Mouse (Mus musculus) small intestine, adult 2 months (tissue): Measurements from ENCODE around the gene Igsf21. TPM values are rescaled to one million over a fixed set of nuclear protein-coding genes. Genes with fewer than 3 reads are reported as not detected.

Experiments
- H3K27ac ChIP-seq: fragments of 200-500 bp; 2 replicates; pipeline ENCODE4 v1.5.1; 2012; ENCODE audit warnings: low read depth, low read length, control low read depth, inconsistent platforms; ENCODE audit not compliant: insufficient read depth
- H3K27me3 ChIP-seq: fragments of 200-500 bp; 2 replicates; pipeline ENCODE4 v1.6.1; 2012; ENCODE audit warnings: mild to moderate bottlenecking, moderate library complexity, low read length, inconsistent platforms; ENCODE audit not compliant: control insufficient read depth, insufficient read depth
- H3K36me3 ChIP-seq: fragments of 200-500 bp; 2 replicates; pipeline ENCODE4 v1.6.1; 2012; ENCODE audit warnings: mild to moderate bottlenecking, low read length, control low read depth, inconsistent platforms; ENCODE audit not compliant: control insufficient read depth, insufficient read depth
- H3K4me1 ChIP-seq: fragments of 200-500 bp; 2 replicates; pipeline ENCODE4 v1.6.1; 2012; ENCODE audit warnings: low read length, inconsistent platforms, mixed read lengths; ENCODE audit not compliant: control insufficient read depth, insufficient read depth, insufficient read length
- H3K4me3 ChIP-seq: fragments of 200-500 bp; 2 replicates; pipeline ENCODE4 v1.5.1; 2012; ENCODE audit warnings: low read depth, mild to moderate bottlenecking, control low read depth, inconsistent platforms, low read length, moderate library complexity
- CTCF ChIP-seq: fragments of 200-500 bp; IDR thresholded peaks from 2 replicates; pipeline ENCODE4 v1.5.1; 2012; ENCODE audit warnings: low read depth, mild to moderate bottlenecking, control low read depth, inconsistent platforms, low read length, moderate library complexity, mixed read lengths; ENCODE audit not compliant: insufficient replicate concordance, insufficient read length; ENCODE audit errors: extremely low read depth
- POLR2A ChIP-seq: fragments of 200-500 bp; IDR thresholded peaks from 2 replicates; pipeline ENCODE4 v1.6.1; 2012; ENCODE audit warnings: low read depth, mild to moderate bottlenecking, control low read depth, inconsistent platforms, low read length, moderate library complexity
- WGBS: fragments of 180-500 bp; shearing (Covaris S2); methylation state at CpG from one replicate; pipeline ENCODE4 v1.1.7; 2018; 5-methylcytosine and 5-hydroxymethylcytosine counted together
- polyA plus RNA-seq: library from polyadenylated mRNA; depleted of rRNA; stranded (reverse); fragments of >200 nt; gene quantifications from 2 replicates; pipeline ENCODE4 v1.2.3, GENCODE M21; 2012

Igsf21 gene
- polyA plus RNA-seq, 1 experiment = 1.0 TPM

- H3K4me3 ChIP-seq = no peak overlapping the region
- H3K27ac ChIP-seq = no peak overlapping the region
- H3K27me3 ChIP-seq = no peaks in the 10 kb centered on the region
- H3K4me1 ChIP-seq = no peaks in the 10 kb centered on the region
- H3K36me3 ChIP-seq = no peaks in the 10 kb centered on the region
- 73% methylated on average over 11 of the region's 11 CpGs for WGBS
- TF ChIP-seq CTCF (no peak), POLR2A (no peak)
Observed at GRCm38 (mm10) chr4:140210129-140210890, 36.3 kb downstream of the Igsf21 start.

- Histone ChIP-seq H3K27me3 (no peaks in the 10 kb centered on the region), H3K27ac (no peak overlapping the region), H3K36me3 (no peaks in the 10 kb centered on the region), H3K4me3 (no peak overlapping the region), H3K4me1 (no peaks in the 10 kb centered on the region)
- 37% methylated on average over 12 of the region's 12 CpGs for WGBS
- TF ChIP-seq POLR2A (no peak), CTCF (no peak)
Observed at GRCm38 (mm10) chr4:140205811-140206231, 40.8 kb downstream of the Igsf21 start.

GRCm38 (mm10) chr4:140204775-140205174 lies 41.8 kb downstream of the Igsf21 start:
- 84% methylated on average over 10 of the region's 10 CpGs for WGBS
- Histone ChIP-seq H3K27ac (no peak overlapping the region), H3K4me3 (no peak overlapping the region), H3K36me3 (no peaks in the 10 kb centered on the region), H3K27me3 (no peaks in the 10 kb centered on the region), H3K4me1 (no peaks in the 10 kb centered on the region)
- TF ChIP-seq CTCF (no peak), POLR2A (no peak)

- Histone ChIP-seq H3K27ac (no peak overlapping the region), H3K27me3 (no peaks in the 10 kb centered on the region), H3K4me3 (no peak overlapping the region), H3K36me3 (no peaks in the 10 kb centered on the region), H3K4me1 (no peaks in the 10 kb centered on the region)
- WGBS = 35% methylated on average over 12 of the region's 12 CpGs
- TF ChIP-seq POLR2A (no peak), CTCF (no peak)
Observed at GRCm38 (mm10) chr4:140203696-140204272, 42.8 kb downstream of the Igsf21 start.

GRCm38 (mm10) chr4:140202196-140202595 lies 44.4 kb downstream of the Igsf21 start:
- no peaks in the 10 kb centered on the region for H3K27me3 ChIP-seq
- TF ChIP-seq POLR2A = no peak
- TF ChIP-seq CTCF = no peak
- WGBS = 39% methylated on average over 6 of the region's 6 CpGs
- H3K4me3 ChIP-seq = no peak overlapping the region
- no peaks in the 10 kb centered on the region for H3K4me1 ChIP-seq
- H3K27ac ChIP-seq = no peak overlapping the region
- H3K36me3 ChIP-seq = no peaks in the 10 kb centered on the region

DNA sequence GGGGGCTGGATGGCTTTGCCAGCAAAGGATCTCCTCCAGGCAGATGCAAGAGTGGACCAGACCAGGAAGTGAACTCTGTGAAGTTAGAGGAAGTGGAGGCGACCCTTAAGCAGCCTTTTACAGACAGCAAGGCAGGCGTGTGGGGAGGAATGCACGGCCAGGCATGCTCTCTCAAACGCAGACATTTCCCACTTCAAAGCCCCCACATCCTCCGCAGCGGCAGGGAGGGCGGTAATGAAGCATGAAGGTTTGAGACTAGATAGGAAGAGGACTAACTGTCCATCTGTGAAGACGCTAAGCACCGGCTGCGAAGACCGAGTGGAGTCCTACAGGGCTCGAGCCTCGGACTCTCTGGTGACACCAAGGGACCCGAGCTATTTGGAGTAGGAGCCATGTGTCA lies 46.3 kb downstream of the Igsf21 start:
- WGBS = 70% methylated on average over 14 of the region's 14 CpGs

GRCm38 (mm10) chr4:140196717-140197116 lies 49.9 kb downstream of the Igsf21 start:
- Histone ChIP-seq H3K4me1 (no peaks in the 10 kb centered on the region), H3K4me3 (no peak overlapping the region), H3K27me3 (no peaks in the 10 kb centered on the region), H3K36me3 (no peaks in the 10 kb centered on the region), H3K27ac (no peak overlapping the region)
- TF ChIP-seq POLR2A (no peak), CTCF (no peak)
- 56% methylated on average over 9 of the region's 9 CpGs for WGBS

More for the DNA sequence above, 46.3 kb downstream of the Igsf21 start:
- H3K4me3 ChIP-seq = no peak overlapping the region
- H3K36me3 ChIP-seq = no peaks in the 10 kb centered on the region
- no peaks in the 10 kb centered on the region for H3K27me3 ChIP-seq
- H3K27ac ChIP-seq = no peak overlapping the region
- TF ChIP-seq CTCF = no peak
- TF ChIP-seq POLR2A = no peak
- no peaks in the 10 kb centered on the region for H3K4me1 ChIP-seq
